In the genomic region with DNA sequence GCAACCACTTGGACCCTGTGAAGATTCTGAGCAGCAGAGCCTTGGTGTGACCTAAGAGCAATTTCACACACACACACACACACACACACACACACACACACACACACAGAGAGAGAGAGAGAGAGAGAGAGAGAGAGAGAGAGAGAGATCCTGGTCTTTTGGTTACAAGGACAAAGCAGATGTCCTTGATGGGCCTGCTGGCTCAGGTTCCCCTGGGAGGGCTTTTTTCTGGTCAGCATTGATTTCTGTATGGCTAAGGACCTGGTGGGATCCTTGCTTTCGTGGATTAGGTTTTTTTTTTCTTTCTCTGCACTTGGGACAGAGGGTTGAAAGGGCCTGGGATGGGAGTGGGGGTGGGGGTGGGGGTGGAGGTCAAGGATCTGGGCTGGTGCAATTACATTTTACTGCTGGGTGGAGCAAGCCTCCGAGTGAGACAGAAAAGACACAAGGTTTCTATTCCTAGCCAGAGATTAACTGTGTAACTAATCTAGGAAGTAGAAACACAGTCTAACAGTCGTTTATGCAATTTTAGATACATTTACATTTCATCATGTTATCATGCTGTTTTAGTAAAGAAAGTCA, we compare ENCODE assay signal across 16 mouse cellular contexts. TPM values are rescaled to one million over a fixed set of nuclear protein-coding genes. Genes with fewer than 3 reads are reported as not detected.
DNase-seq lines count a peak whose midpoint lies in the region; ATAC-seq and TF ChIP-seq lines count a peak whose summit lies in the region.
"Had no signal": no experiment of that assay in that cellular context is flagged by ENCODE, and none has a peak within 500 bp of the region (broad histone marks: within the 10 kb centered on the region; RNA-seq: fewer than 3 reads in every experiment).

No protein-coding gene starts in this region.

- H3K9ac ChIP-seq in heart, embryonic 11.5 days (ENCODE audit: low read depth, low read length) = no peak overlapping the region
- no peak overlapping the region for H3K9ac ChIP-seq in liver, embryonic 11.5 days (ENCODE audit: low read depth, low read length)
- peak overlapping the region; percentile 55; the same call in 1 of the 2 replicates for H3K9ac ChIP-seq in intestine, embryonic 16.5 days (ENCODE audit: low read depth, low read length)
- H3K9ac ChIP-seq in neural tube, embryonic 15.5 days (replicated peaks) = no peak overlapping the region

- H3K27me3 ChIP-seq in heart, embryonic 11.5 days (ENCODE audit: control insufficient read depth, insufficient read depth, low read length) = no peaks in the 10 kb centered on the region
- peaks cover 8% of the 10 kb centered on the region for H3K27me3 ChIP-seq in liver, embryonic 11.5 days (replicated peaks; ENCODE audit: control insufficient read depth, insufficient read depth, low read length)
- no peaks in the 10 kb centered on the region for H3K27me3 ChIP-seq in intestine, embryonic 16.5 days (replicated peaks; ENCODE audit: control insufficient read depth, insufficient read depth, low read length)
- H3K27me3 ChIP-seq in neural tube, embryonic 15.5 days (replicated peaks) = no peaks in the 10 kb centered on the region

- peak overlapping the region; percentile 75 for H3K4me2 ChIP-seq in heart, embryonic 11.5 days
- H3K4me2 ChIP-seq in liver, embryonic 11.5 days = peak overlapping the region; percentile 38
- H3K4me2 ChIP-seq in intestine, embryonic 16.5 days (ENCODE audit: low read depth, low read length) = peak overlapping the region; percentile 57
- peak overlapping the region; percentile 65 for H3K4me2 ChIP-seq in neural tube, embryonic 15.5 days

- 18% methylated on average over 3 of the region's 3 CpGs for WGBS in heart, embryonic 11.5 days (ENCODE audit: insufficient replicate concordance)
- 33% methylated on average over 3 of the region's 3 CpGs for WGBS in liver, embryonic 11.5 days
- 17% methylated on average over 3 of the region's 3 CpGs for WGBS in intestine, embryonic 16.5 days
- 16% methylated on average over 3 of the region's 3 CpGs for WGBS in neural tube, embryonic 15.5 days

- H3K27ac ChIP-seq in heart, embryonic 11.5 days (ENCODE audit: low read depth, low read length) = peak overlapping the region; percentile 31
- H3K27ac ChIP-seq in liver, embryonic 11.5 days (ENCODE audit: low read depth, low read length) = peak overlapping the region; percentile 33; the same call in 1 of the 2 replicates
- peak overlapping the region; percentile 85 for H3K27ac ChIP-seq in intestine, embryonic 16.5 days (ENCODE audit: low read length)
- H3K27ac ChIP-seq in neural tube, embryonic 15.5 days (replicated peaks) = no peak overlapping the region
- no peak overlapping the region for H3K27ac ChIP-seq in layer of hippocampus, adult 2 months
- H3K27ac ChIP-seq: hindbrain, postnatal 0 days; left cerebral cortex, adult 2 months had no signal

- no peak for TF ChIP-seq CTCF in layer of hippocampus, adult 2 months (conservative IDR thresholded peaks at IDR 0.05)

- no peak for ATAC-seq in heart, embryonic 11.5 days (replicated peaks; ENCODE audit: insufficient number of reproducible peaks, low FRiP score, low TSS enrichment)
- ATAC-seq in liver, embryonic 11.5 days (replicated peaks; ENCODE audit: low FRiP score) = no peak
- ATAC-seq in intestine, embryonic 16.5 days = peak; percentile 39
- no peak for ATAC-seq in neural tube, embryonic 15.5 days (ENCODE audit: low FRiP score)
- ATAC-seq: hindbrain, postnatal 0 days had no signal

- intact Hi-C loops in heart, postnatal 10 days (cut with DNase I) = no loop called here

- no peak overlapping the region for H3K4me3 ChIP-seq in heart, embryonic 11.5 days (ENCODE audit: low read depth, low read length)
- H3K4me3 ChIP-seq in liver, embryonic 11.5 days (ENCODE audit: low read depth, low read length) = no peak overlapping the region
- peak overlapping the region; percentile 60 for H3K4me3 ChIP-seq in intestine, embryonic 16.5 days (ENCODE audit: low read length)
- H3K4me3 ChIP-seq in neural tube, embryonic 15.5 days (replicated peaks) = no peak overlapping the region
- no peak overlapping the region for H3K4me3 ChIP-seq in layer of hippocampus, adult 2 months

- peaks cover 23% of the 10 kb centered on the region for H3K4me1 ChIP-seq in heart, embryonic 11.5 days (ENCODE audit: control insufficient read depth, insufficient read depth, low read length)
- peaks cover 13% of the 10 kb centered on the region; the same call in 1 of the 2 replicates for H3K4me1 ChIP-seq in liver, embryonic 11.5 days (replicated peaks; ENCODE audit: control insufficient read depth, insufficient read depth, low read length)
- H3K4me1 ChIP-seq in intestine, embryonic 16.5 days (ENCODE audit: control insufficient read depth, insufficient read depth, low read length) = peaks cover 19% of the 10 kb centered on the region
- H3K4me1 ChIP-seq in neural tube, embryonic 15.5 days = peaks cover 26% of the 10 kb centered on the region

- no peak for DNase-seq in heart, postnatal 10 days
- DNase-seq in liver, embryonic 11.5 days (ENCODE audit: low spot score) = no peak
- no peak for DNase-seq in liver
- no peak for DNase-seq in left cerebral cortex, adult 9 months (ENCODE audit: low spot score in 2 of 2)
- no peak for DNase-seq in layer of hippocampus, adult 2 months (ENCODE audit: low spot score in 2 of 2)
- DNase-seq: cerebellum, adult 11-12 months; kidney, postnatal 36 days; lung, adult 18-20 months; right cerebral cortex, postnatal 14 days had no signal

- no peaks in the 10 kb centered on the region for H3K9me3 ChIP-seq in heart, embryonic 11.5 days (replicated peaks; ENCODE audit: control insufficient read depth, low read length)
- H3K9me3 ChIP-seq in liver, embryonic 11.5 days (ENCODE audit: control insufficient read depth, low read length) = no peaks in the 10 kb centered on the region
- H3K9me3 ChIP-seq in intestine, embryonic 16.5 days (ENCODE audit: control insufficient read depth, low read length) = no peaks in the 10 kb centered on the region
- H3K9me3 ChIP-seq in neural tube, embryonic 15.5 days (replicated peaks) = no peaks in the 10 kb centered on the region

- peaks cover 3% of the 10 kb centered on the region; the same call in 1 of the 2 replicates for H3K36me3 ChIP-seq in heart, embryonic 11.5 days (ENCODE audit: control insufficient read depth, insufficient read depth, low read length)
- H3K36me3 ChIP-seq in liver, embryonic 11.5 days (ENCODE audit: control insufficient read depth, insufficient read depth, low read length) = peaks cover 3% of the 10 kb centered on the region; the same call in 1 of the 2 replicates
- H3K36me3 ChIP-seq in intestine, embryonic 16.5 days (ENCODE audit: control insufficient read depth, insufficient read depth, low read length) = peaks cover 10% of the 10 kb centered on the region
- peaks cover 6% of the 10 kb centered on the region; the same call in 1 of the 2 replicates for H3K36me3 ChIP-seq in neural tube, embryonic 15.5 days

RNA-seq across cellular contexts. Expression of gene Aldh1b1, which starts 1.2 kb away (rescaled TPM):
- polyA plus RNA-seq in heart, embryonic 11.5 days (2014; fragmentation: Nextera tagmentation; extraction: Ambion mirVana) = 33.1 and 49.0 TPM in 2 replicates
- total RNA-seq in heart, postnatal 10 days (2021) = 10 to 100 TPM; 44.4 to 45.5 TPM
- 10.5 and 13.0 TPM in 2 replicates for polyA plus RNA-seq in liver, embryonic 11.5 days (2014; fragmentation: Nextera tagmentation; extraction: Ambion mirVana)
- polyA plus RNA-seq in intestine, embryonic 16.5 days (2015; fragmentation: Nextera tagmentation; extraction: Ambion mirVana) = 638 and 702 TPM in 2 replicates
- polyA plus RNA-seq in neural tube, embryonic 15.5 days (2015; fragmentation: Nextera tagmentation; extraction: Ambion mirVana) = 18.7 and 36.7 TPM in 2 replicates
- 1 to 10 TPM; 8.7 to 9.7 TPM for total RNA-seq in layer of hippocampus, adult 2 months (2021)

RNA-seq across cellular contexts. Expression of gene Igfbpl1, which starts 26.7 kb away (rescaled TPM):
- 16.8 and 18.4 TPM in 2 replicates for polyA plus RNA-seq in heart, embryonic 11.5 days (2014; fragmentation: Nextera tagmentation; extraction: Ambion mirVana)
- 1 to 10 TPM; 2.6 to 3.8 TPM for total RNA-seq in heart, postnatal 10 days (2021)
- polyA plus RNA-seq in liver, embryonic 11.5 days (2014; fragmentation: Nextera tagmentation; extraction: Ambion mirVana) = 0.26 and 0.40 TPM in 2 replicates
- 0.24 and 0.34 TPM in 2 replicates for polyA plus RNA-seq in intestine, embryonic 16.5 days (2015; fragmentation: Nextera tagmentation; extraction: Ambion mirVana)
- 14.2 and 24.7 TPM in 2 replicates for polyA plus RNA-seq in neural tube, embryonic 15.5 days (2015; fragmentation: Nextera tagmentation; extraction: Ambion mirVana)
- total RNA-seq in layer of hippocampus, adult 2 months (2021) = 1 to 10 TPM; 3.2 to 5.2 TPM
- total RNA-seq: gastrocnemius, adult 8-10 months; megakaryocyte-erythroid progenitor cell, adult 5-6 weeks had no signal

RNA-seq across cellular contexts. Expression of gene Stra6l, which starts 48.4 kb away (rescaled TPM):
- polyA plus RNA-seq in heart, embryonic 11.5 days (2014; fragmentation: Nextera tagmentation; extraction: Ambion mirVana) = 0.27 TPM in 1 of 2 replicates, not detected in the other
- not detected for total RNA-seq in heart, postnatal 10 days (2021)
- polyA plus RNA-seq in liver, embryonic 11.5 days (2014; fragmentation: Nextera tagmentation; extraction: Ambion mirVana) = 2.5 and 3.1 TPM in 2 replicates
- polyA plus RNA-seq in intestine, embryonic 16.5 days (2015; fragmentation: Nextera tagmentation; extraction: Ambion mirVana) = 9.7 and 13.3 TPM in 2 replicates
- polyA plus RNA-seq in neural tube, embryonic 15.5 days (2015; fragmentation: Nextera tagmentation; extraction: Ambion mirVana) = 0.50 and 1.1 TPM in 2 replicates
- not detected for total RNA-seq in layer of hippocampus, adult 2 months (2021)
- total RNA-seq: gastrocnemius, adult 8-10 months; left cerebral cortex, adult 2 months; megakaryocyte-erythroid progenitor cell, adult 5-6 weeks had no signal

Comparison
In these comparisons a context has a peak if more than half of its experiments do, and no peak if none do; other contexts are left out.
1. H3K27ac ChIP-seq: peak in heart, embryonic 11.5 days (single experiment), liver, embryonic 11.5 days (single experiment) and intestine, embryonic 16.5 days (single experiment); none in neural tube, embryonic 15.5 days (single experiment) and layer of hippocampus, adult 2 months (single experiment).
2. RNA of gene Aldh1b1, which starts 1.2 kb away (polyA plus RNA-seq): 638 to 702 TPM in intestine, embryonic 16.5 days; 33.1 to 49.0 TPM in heart, embryonic 11.5 days, 18.7 to 36.7 TPM in neural tube, embryonic 15.5 days and 10.5 to 13.0 TPM in liver, embryonic 11.5 days; every median in the first group is over 10 times any median in the second.
3. RNA of gene Igfbpl1, which starts 26.7 kb away (polyA plus RNA-seq): 14.2 to 24.7 TPM in neural tube, embryonic 15.5 days and 16.8 to 18.4 TPM in heart, embryonic 11.5 days; 0.26 to 0.40 TPM in liver, embryonic 11.5 days and 0.24 to 0.34 TPM in intestine, embryonic 16.5 days; every median in the first group is over 10 times any median in the second.
4. Peak in every context shown above with its lines, with median percentiles within 50 percentile points of each other: H3K4me2 ChIP-seq.